27 mouse cellular contexts compared by ENCODE assay signal in the genomic region with DNA sequence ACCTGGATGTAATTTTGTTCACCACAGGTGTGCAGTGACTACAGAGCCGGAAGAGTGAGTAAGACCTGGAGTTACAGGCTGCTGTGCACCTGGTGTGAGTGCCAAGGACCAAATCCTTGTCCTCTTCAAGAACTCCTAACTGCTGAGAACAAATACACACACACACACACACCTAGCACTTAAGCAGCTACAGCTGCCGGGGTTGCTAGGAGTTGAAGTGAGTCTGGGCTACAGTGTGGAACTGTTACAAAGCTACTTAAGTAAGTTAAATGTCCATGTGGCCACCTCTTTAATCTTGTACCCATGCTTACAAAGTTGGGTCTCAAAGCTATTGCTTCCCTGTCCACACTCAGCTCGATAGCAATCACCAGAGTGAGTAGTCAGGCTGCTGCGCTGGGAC. TPM values are rescaled to one million over a fixed set of nuclear protein-coding genes. Genes with fewer than 3 reads are reported as not detected.
A peak's percentile ranks its signal among the peaks of the same experiment; 100 is the strongest.
DNase-seq lines count a peak whose midpoint lies in the region; ATAC-seq and TF ChIP-seq lines count a peak whose summit lies in the region.
"Had no signal": no experiment of that assay in that cellular context is flagged by ENCODE, and none has a peak within 500 bp of the region (broad histone marks: within the 10 kb centered on the region; RNA-seq: fewer than 3 reads in every experiment).

No protein-coding gene starts in this region.

- no peaks in the 10 kb centered on the region for H3K36me3 ChIP-seq in lung, embryonic 15.5 days

- TF ChIP-seq POLR2A in lung, adult 2 months (IDR thresholded peaks at IDR 0.05; ENCODE audit: borderline replicate concordance, extremely low read depth, low read depth, low read length): no peak

- no peak for TF ChIP-seq CTCF in lung, adult 2 months (IDR thresholded peaks at IDR 0.05; ENCODE audit: insufficient read depth, low read length)

- H3K9ac ChIP-seq in lung, embryonic 15.5 days: no peak overlapping the region
- H3K9ac ChIP-seq: embryonic facial prominence, embryonic 12.5 days; forebrain, embryonic 13.5 days; forebrain, embryonic 15.5 days had no signal

- peak; percentile 76 for ATAC-seq in lung, embryonic 15.5 days (ENCODE audit: borderline replicate concordance, extremely low read depth, low FRiP score, low TSS enrichment)
- ATAC-seq: activated CD4-positive, CD25-positive, alpha-beta regulatory T cell, adult 4 months; CD4-positive, CD25-positive, alpha-beta regulatory T cell, adult 4 months; forebrain, embryonic 13.5 days; forebrain, embryonic 15.5 days; Patski had no signal

- peak overlapping the region; percentile 39 for H3K27ac ChIP-seq in lung, embryonic 15.5 days
- H3K27ac ChIP-seq: embryonic facial prominence, embryonic 10.5 days; embryonic facial prominence, embryonic 12.5 days; forebrain, embryonic 13.5 days; forebrain, embryonic 15.5 days had no signal

- no peak overlapping the region for H3K4me2 ChIP-seq in lung, embryonic 15.5 days
- H3K4me2 ChIP-seq: embryonic facial prominence, embryonic 12.5 days; forebrain, embryonic 13.5 days; forebrain, embryonic 15.5 days had no signal

- WGBS in lung, embryonic 15.5 days: 59% methylated on average over 4 of the region's 4 CpGs
- 64% methylated on average over 4 of the region's 4 CpGs for WGBS in lung, adult 2 months

- peak; percentile 23 to 48 for DNase-seq in lung, adult 18-20 months
- no peak for DNase-seq in lung, postnatal 10 days
- DNase-seq in lung, adult 2 months: no peak
- peak; percentile 36 for DNase-seq in lung, postnatal 25 days (ENCODE audit: low spot score)
- DNase-seq in adrenal gland, adult 18-20 months (ENCODE audit: low spot score in 2 of 2): no peak
- DNase-seq in retina, postnatal 1 day: no peak
- DNase-seq: adrenal gland, adult 2 months; adrenal gland, postnatal 10 days; adrenal gland, postnatal 25 days; B cell, adult 2 months; cerebellum, adult 11 months; cerebellum, adult 18-20 months; cerebellum, adult 8-10 months; cerebellum, adult 9-11 months; cerebellum, postnatal 14 days; cerebellum, postnatal 36 days; embryo, embryonic 11 days had no signal

- no peak overlapping the region for H3K4me3 ChIP-seq in lung, embryonic 15.5 days
- H3K4me3 ChIP-seq in lung, adult 2 months (replicated peaks; ENCODE audit: extremely low read depth, low read depth, low read length): no peak overlapping the region
- H3K4me3 ChIP-seq: embryonic facial prominence, embryonic 10.5 days; embryonic facial prominence, embryonic 12.5 days; forebrain, embryonic 13.5 days; forebrain, embryonic 15.5 days had no signal

- H3K9me3 ChIP-seq in lung, embryonic 15.5 days: no peaks in the 10 kb centered on the region
- H3K9me3 ChIP-seq: embryonic facial prominence, embryonic 10.5 days; embryonic facial prominence, embryonic 12.5 days; forebrain, embryonic 13.5 days; forebrain, embryonic 15.5 days; G1E had no signal

- no peaks in the 10 kb centered on the region for H3K4me1 ChIP-seq in lung, embryonic 15.5 days
- 0 out of 2 replicates have a peak, but pooled peaks cover under 1% of the 10 kb centered on the region for H3K4me1 ChIP-seq in lung, adult 2 months (ENCODE audit: control insufficient read depth, insufficient read depth, low read length)
- H3K4me1 ChIP-seq: embryonic facial prominence, embryonic 10.5 days; embryonic facial prominence, embryonic 12.5 days; forebrain, embryonic 13.5 days; forebrain, embryonic 15.5 days had no signal

- H3K27me3 ChIP-seq in lung, embryonic 15.5 days: no peaks in the 10 kb centered on the region
- H3K27me3 ChIP-seq: CH12.LX; embryonic facial prominence, embryonic 12.5 days; forebrain, embryonic 13.5 days; forebrain, embryonic 15.5 days; Patski had no signal

RNA-seq across cellular contexts. Expression of gene Rps6kc1, which starts 25.6 kb away (rescaled TPM):
- polyA plus RNA-seq in lung, embryonic 15.5 days (2015; fragmentation: Nextera tagmentation; extraction: Ambion mirVana): 14.2 and 15.8 TPM in 2 replicates
- polyA plus RNA-seq in lung, adult 2 months (2012; rRNA removed): 5.7 and 9.7 TPM in 2 replicates
- 10 to 100 TPM; 18.9 to 20.7 TPM for total RNA-seq in adrenal gland, adult 18-20 months (2021)

RNA-seq across cellular contexts. Expression of gene Angel2, which starts 38.9 kb away (rescaled TPM):
- polyA plus RNA-seq in lung, embryonic 15.5 days (2015; fragmentation: Nextera tagmentation; extraction: Ambion mirVana): 40.4 and 42.8 TPM in 2 replicates
- 19.9 and 22.7 TPM in 2 replicates for polyA plus RNA-seq in lung, adult 2 months (2012; rRNA removed)
- 10 to 100 TPM; 44.7 to 47.7 TPM for total RNA-seq in adrenal gland, adult 18-20 months (2021)

Comparison
In these comparisons a context has a peak if more than half of its experiments do, and no peak if none do; other contexts are left out.
1. DNase-seq: peak in lung, adult 18-20 months (2 of 2) and lung, postnatal 25 days (single experiment); none in lung, postnatal 10 days (single experiment), lung, adult 2 months (single experiment), adrenal gland, adult 18-20 months (0 of 2) and retina, postnatal 1 day (single experiment).